Mouse (Mus musculus) CH12.LX (cell line): ENCODE measurements at regions not wholly inside any gene's neighbourhood (a gene's known extent, or its start where the extent isn't known, plus 50 kb on each side); places are given as distances from the start of the nearest gene placed in this dataset.

Experiments
- DNase-seq: peaks from one replicate; pipeline ENCODE4 v3.0.0-alpha.2; 2013; ENCODE audit errors: extremely low read depth
- H3K27ac ChIP-seq: 2 replicates; pipeline ENCODE4 v1.5.1; 2012; ENCODE audit warnings: low read depth, mild to moderate bottlenecking, control low read depth, moderate library complexity; ENCODE audit not compliant: insufficient read depth
- H3K27me3 ChIP-seq: replicated peaks from 2 replicates; pipeline ENCODE3; 2012; ENCODE audit warnings: inconsistent platforms
- H3K36me3 ChIP-seq, 2 experiments: replicated peaks in 1 of 2; 2 replicates each; pipeline versions ENCODE3 to v1.6.1; 2012; ENCODE audit warnings: inconsistent platforms in 1 of 2, low read length in 1 of 2, mild to moderate bottlenecking in 1 of 2, mixed read lengths in 1 of 2, moderate library complexity in 1 of 2; ENCODE audit not compliant: control insufficient read depth in 1 of 2, insufficient read depth in 1 of 2
- H3K4me1 ChIP-seq, 2 experiments: 2 replicates each; pipeline ENCODE4 v1.6.1; 2012; ENCODE audit warnings: inconsistent platforms in 1 of 2, moderate library complexity in 1 of 2; ENCODE audit not compliant: insufficient read depth in 2 of 2, control insufficient read depth in 1 of 2
- H3K4me2 ChIP-seq: 2 replicates; pipeline ENCODE4 v1.6.1; 2012; ENCODE audit warnings: low read depth, mild to moderate bottlenecking, control low read depth; ENCODE audit not compliant: poor library complexity, insufficient read depth, severe bottlenecking
- H3K4me3 ChIP-seq, 3 experiments: fragments of 150-350 bp in 1 of 3; sonication (generic) in 1 of 3; replicated peaks in 1 of 3; 2 replicates each; pipeline versions ENCODE3 to v1.5.1; 2011 to 2012; ENCODE audit warnings: low read depth in 2 of 3, low read length in 2 of 3, mild to moderate bottlenecking in 2 of 3, moderate library complexity in 2 of 3, control low read depth in 1 of 3, improper control_type of control experiment in 1 of 3, inconsistent platforms in 1 of 3, mixed read lengths in 1 of 3; ENCODE audit not compliant: poor library complexity in 1 of 3
- H3K79me2 ChIP-seq: replicated peaks from 2 replicates; pipeline ENCODE4 v1.6.1; 2012; ENCODE audit warnings: mild to moderate bottlenecking, moderate library complexity; ENCODE audit not compliant: control insufficient read depth, poor library complexity, insufficient read depth, severe bottlenecking; ENCODE audit errors: extremely low read depth
- H3K9ac ChIP-seq: 2 replicates; pipeline ENCODE4 v1.6.1; 2012; ENCODE audit warnings: low read depth, mild to moderate bottlenecking, control low read depth, moderate library complexity; ENCODE audit not compliant: insufficient read depth
- H3K9me3 ChIP-seq: replicated peaks from 2 replicates; pipeline ENCODE3; 2012; ENCODE audit warnings: low read length, inconsistent platforms, mixed read lengths
- BHLHE40 ChIP-seq: IDR thresholded peaks from 2 replicates; pipeline ENCODE4 v1.6.1; 2011; ENCODE audit warnings: mild to moderate bottlenecking, low read depth, low read length, improper control_type of control experiment
- CHD2 ChIP-seq: IDR thresholded peaks from 2 replicates; pipeline ENCODE4 v1.6.1; 2011; ENCODE audit warnings: low read length, improper control_type of control experiment
- CTCF ChIP-seq, 2 experiments: IDR thresholded peaks in 1 of 2; conservative IDR thresholded peaks in 1 of 2; 2 replicates each; pipeline ENCODE4 v1.5.1; 2011 to 2012; ENCODE audit warnings: low read depth in 2 of 2, low read length in 2 of 2, improper control_type of control experiment in 1 of 2, inconsistent platforms in 1 of 2, mild to moderate bottlenecking in 1 of 2, moderate library complexity in 1 of 2
- GABPA ChIP-seq: IDR thresholded peaks from 2 replicates; pipeline ENCODE4 v1.6.1; 2012; ENCODE audit warnings: low read depth, low read length, improper control_type of control experiment, inconsistent platforms; ENCODE audit not compliant: insufficient replicate concordance
- IRF4 ChIP-seq: IDR thresholded peaks from 2 replicates; pipeline ENCODE4 v1.6.1; 2014; ENCODE audit warnings: low read depth, mild to moderate bottlenecking, inconsistent platforms, low read length, improper control_type of control experiment
- KAT2A ChIP-seq: IDR thresholded peaks from 2 replicates; pipeline ENCODE4 v1.6.1; 2012; ENCODE audit warnings: low read length, improper control_type of control experiment, inconsistent platforms; ENCODE audit not compliant: insufficient replicate concordance
- MAFK ChIP-seq: IDR thresholded peaks from 2 replicates; pipeline ENCODE4 v1.6.1; 2011; ENCODE audit warnings: low read length, improper control_type of control experiment; ENCODE audit not compliant: insufficient replicate concordance
- MXI1 ChIP-seq: IDR thresholded peaks from 2 replicates; pipeline ENCODE4 v1.6.1; 2011; ENCODE audit warnings: mild to moderate bottlenecking, low read depth, low read length, improper control_type of control experiment
- POLR2A ChIP-seq: IDR thresholded peaks from 2 replicates; pipeline ENCODE4 v1.6.1; 2011; ENCODE audit warnings: low read depth, mild to moderate bottlenecking, improper control_type of control experiment, low read length
- POLR2AphosphoS2 ChIP-seq: IDR thresholded peaks from 2 replicates; pipeline ENCODE4 v1.6.1; 2011; ENCODE audit warnings: low read depth, low read length, improper control_type of control experiment
- RAD21 ChIP-seq: IDR thresholded peaks from 2 replicates; pipeline ENCODE4 v1.6.1; 2011; ENCODE audit warnings: low read depth, mild to moderate bottlenecking, low read length, improper control_type of control experiment, moderate library complexity
- RCOR1 ChIP-seq: conservative IDR thresholded peaks from 2 replicates; pipeline ENCODE4 v1.6.1; 2012; ENCODE audit warnings: low read depth, mild to moderate bottlenecking, inconsistent platforms, low read length, improper control_type of control experiment
- TBP ChIP-seq: conservative IDR thresholded peaks from 2 replicates; pipeline ENCODE4 v1.6.1; 2011; ENCODE audit warnings: low read depth, low read length, improper control_type of control experiment
- TCF12 ChIP-seq: IDR thresholded peaks from 2 replicates; pipeline ENCODE4 v1.6.1; 2014; ENCODE audit warnings: low read depth, mild to moderate bottlenecking, inconsistent platforms, low read length, improper control_type of control experiment
- UBTF ChIP-seq: IDR thresholded peaks from 2 replicates; pipeline ENCODE4 v1.6.1; 2012; ENCODE audit warnings: low read depth, mild to moderate bottlenecking, inconsistent platforms, low read length, improper control_type of control experiment, moderate library complexity
- USF2 ChIP-seq: conservative IDR thresholded peaks from 2 replicates; pipeline ENCODE4 v1.6.1; 2011; ENCODE audit warnings: low read depth, low read length, improper control_type of control experiment
- ZC3H11A ChIP-seq: IDR thresholded peaks from 2 replicates; pipeline ENCODE4 v1.6.1; 2012; ENCODE audit warnings: low read depth, mild to moderate bottlenecking, inconsistent platforms, low read length, improper control_type of control experiment
- dilution Hi-C: fragments of 300-500 bp; cut with MboI; formaldehyde crosslinking; loops from 2 replicates; pipeline ENCODE4 v1.14.3; 2020; ENCODE audit warnings: low sequenced_read_pairs; ENCODE audit not compliant: extremely low pct_unique_long_range_greater_than_20kb, extremely low pct_ligation_motif_present
- in situ Hi-C: fragments of 300-500 bp; cut with MboI; formaldehyde crosslinking; loops from 3 replicates; pipeline ENCODE4 v1.14.3; 2019; ENCODE audit warnings: low sequenced_read_pairs, low pct_ligation_motif_present, low pct_unique_long_range_greater_than_20kb, mixed read lengths

GRCm38 (mm10) chr6:31011407-31012020 is 52.6 kb upstream of the Klf14 start:
- Histone ChIP-seq H3K9me3 (peaks cover 8% of the 10 kb centered on the region), H3K4me2 (no peak overlapping the region), H3K9ac (no peak overlapping the region)
- TF ChIP-seq BHLHE40 (0 out of 2 replicates have a peak, but pooled peaks have one; percentile 24), KAT2A (no peak)
- TF ChIP-seq, all 38 proteins: peak for 1
- Histone ChIP-seq H3K27ac (no peak overlapping the region), H3K79me2 (no peaks in the 10 kb centered on the region), H3K27me3 (no peaks in the 10 kb centered on the region), H3K4me3 (no peak overlapping the region), H3K36me3 (no peaks in the 10 kb centered on the region), H3K4me1 (peaks cover 0 to 7% of the 10 kb centered on the region in 2 experiments; a peak in 3 of 4 replicates)
- DNase-seq: no peak
- dilution Hi-C loops (no loop called here), in situ Hi-C loops (no loop called here)

- dilution Hi-C loops (no loop called here), in situ Hi-C loops (no loop called here)
- Histone ChIP-seq H3K9me3 (no peaks in the 10 kb centered on the region), H3K4me1 (0 out of 4 replicates have a peak, but pooled peaks cover 0 to 2% of the 10 kb centered on the region in 2 experiments), H3K27ac (no peak overlapping the region), H3K36me3 (no peaks in the 10 kb centered on the region), H3K79me2 (no peaks in the 10 kb centered on the region), H3K9ac (no peak overlapping the region), H3K27me3 (no peaks in the 10 kb centered on the region), H3K4me3 (no peak overlapping the region), H3K4me2 (no peak overlapping the region)
- no peak for DNase-seq
- TF ChIP-seq BHLHE40 (no peak), MAFK (no peak), CHD2 (no peak), RAD21 (no peak), TBP (no peak), GABPA (no peak), POLR2AphosphoS2 (no peak), POLR2A (no peak), UBTF (no peak), IRF4 (no peak), ZC3H11A (no peak), RCOR1 (no peak), USF2 (no peak), TCF12 (no peak), MXI1 (no peak), CTCF (conservative IDR thresholded peaks at IDR 0.05 in 1 of 2, IDR thresholded peaks at IDR 0.05 in 1 of 2; ENCODE audit: low read depth in 2 of 2, low read length in 2 of 2) (no peak)
Measured at GRCm38 (mm10) chr6:31016566-31016965, 57.7 kb upstream of the Klf14 start.
